Mouse (Mus musculus) limb, embryonic 11.5 days (tissue): Measurements from ENCODE around the gene Foxp2. TPM values are rescaled to one million over a fixed set of nuclear protein-coding genes. Genes with fewer than 3 reads are reported as not detected.

ENCODE experiments used
- ATAC-seq: fragments of 200-750 bp; cut with Nextera tagmentation; 2 replicates; pipeline ENCODE4 v1.8.0; 2017; ENCODE audit warnings: low read depth; ENCODE audit not compliant: insufficient number of reproducible peaks, low FRiP score, low TSS enrichment
- DNase-seq: peaks from one replicate; pipeline ENCODE4 v3.0.0-alpha.2; 2015; ENCODE audit warnings: low spot score
- H3K27ac ChIP-seq: fragments of 300-500 bp; sonication (generic); replicated peaks from 2 replicates; pipeline ENCODE4 v1.5.1; 2014; ENCODE audit warnings: low read depth, mild to moderate bottlenecking, low read length
- H3K27me3 ChIP-seq: fragments of 300-500 bp; sonication (generic); 2 replicates; pipeline ENCODE4 v1.6.1; 2014; ENCODE audit warnings: mild to moderate bottlenecking, low read length, mixed read lengths; ENCODE audit not compliant: control insufficient read depth, insufficient read depth
- H3K36me3 ChIP-seq: fragments of 300-500 bp; sonication (generic); 2 replicates; pipeline ENCODE4 v1.6.1; 2014; ENCODE audit warnings: mild to moderate bottlenecking, low read length, moderate library complexity, mixed read lengths; ENCODE audit not compliant: control insufficient read depth, insufficient read depth
- H3K4me1 ChIP-seq: fragments of 300-500 bp; sonication (generic); 2 replicates; pipeline ENCODE4 v1.6.1; 2014; ENCODE audit warnings: low read length, mixed read lengths; ENCODE audit not compliant: control insufficient read depth, insufficient read depth
- H3K4me2 ChIP-seq: fragments of 300-500 bp; sonication (generic); 2 replicates; pipeline ENCODE4 v1.6.1; 2014; ENCODE audit warnings: low read depth, mild to moderate bottlenecking, moderate library complexity; ENCODE audit not compliant: severe bottlenecking
- H3K4me3 ChIP-seq: fragments of 300-500 bp; sonication (generic); 2 replicates; pipeline ENCODE4 v1.5.1; 2014; ENCODE audit warnings: low read depth, low read length
- H3K9ac ChIP-seq: fragments of 300-500 bp; sonication (generic); 2 replicates; pipeline ENCODE4 v1.6.1; 2014; ENCODE audit warnings: mild to moderate bottlenecking, low read length
- H3K9me3 ChIP-seq: fragments of 300-500 bp; sonication (generic); 2 replicates; pipeline ENCODE4 v1.6.1; 2016; ENCODE audit warnings: low read length; ENCODE audit not compliant: control insufficient read depth
- WGBS: fragments of 180-500 bp; shearing (Covaris S2); extraction: QIAGEN DNeasy Blood & Tissue Kit; methylation state at CpG from one replicate; pipeline ENCODE4 v1.1.7; 2014; 5-methylcytosine and 5-hydroxymethylcytosine counted together
- polyA plus RNA-seq: library from polyadenylated mRNA; unstranded; fragments of >200 nt; fragmentation: Nextera tagmentation; extraction: Ambion mirVana; gene quantifications from 2 replicates; pipeline ENCODE4 v1.2.1, GENCODE M21; 2014

Gene Foxp2
- polyA plus RNA-seq, 1 experiment from 2014 or later: 24.2 TPM

DNA sequence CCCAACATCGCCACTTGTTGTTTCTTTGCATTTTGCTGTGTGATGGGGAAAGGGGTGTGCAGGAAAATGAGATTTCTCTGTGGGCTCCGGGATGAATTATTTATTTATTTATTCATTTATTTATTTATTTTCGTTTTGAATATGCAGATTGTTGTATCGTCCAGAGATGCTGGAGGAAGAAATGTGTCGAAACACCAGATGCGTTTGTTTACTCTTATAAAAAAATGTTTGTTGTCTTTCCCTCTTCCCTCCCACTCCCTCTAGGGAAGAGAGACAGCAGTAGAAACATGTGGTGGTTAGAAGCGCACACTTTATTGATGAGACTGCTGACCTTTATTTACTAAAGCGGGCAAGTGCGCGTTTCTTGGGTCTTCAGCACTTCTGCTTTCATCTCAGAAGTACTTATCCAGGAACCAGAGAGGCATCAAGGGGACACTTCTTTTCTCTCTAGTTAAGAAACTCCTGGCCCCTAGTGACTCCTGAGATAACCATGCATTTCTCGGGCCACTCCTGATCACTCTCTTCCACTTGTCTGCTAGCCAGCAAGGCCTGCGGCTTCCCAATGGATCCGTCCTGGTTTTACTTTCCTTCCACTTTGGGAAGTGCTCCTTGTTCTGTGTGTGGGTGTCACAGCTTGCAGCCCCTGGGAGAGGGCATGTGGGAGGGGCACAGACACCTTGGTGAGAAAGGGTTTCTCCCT, 972 bp downstream of the Foxp2 start:
- Histone ChIP-seq H3K27ac (peak overlapping the region; percentile 92; the same call in 1 of the 2 replicates), H3K4me3 (peak overlapping the region; percentile 69), H3K9me3 (no peaks in the 10 kb centered on the region), H3K27me3 (no peaks in the 10 kb centered on the region), H3K36me3 (no peaks in the 10 kb centered on the region), H3K4me1 (peaks cover 8% of the 10 kb centered on the region), H3K4me2 (peak overlapping the region; percentile 89), H3K9ac (peak overlapping the region; percentile 79)
- WGBS: 2% methylated on average over 13 of the region's 13 CpGs
- DNase-seq: peak; percentile 31
- ATAC-seq: no peak

DNA sequence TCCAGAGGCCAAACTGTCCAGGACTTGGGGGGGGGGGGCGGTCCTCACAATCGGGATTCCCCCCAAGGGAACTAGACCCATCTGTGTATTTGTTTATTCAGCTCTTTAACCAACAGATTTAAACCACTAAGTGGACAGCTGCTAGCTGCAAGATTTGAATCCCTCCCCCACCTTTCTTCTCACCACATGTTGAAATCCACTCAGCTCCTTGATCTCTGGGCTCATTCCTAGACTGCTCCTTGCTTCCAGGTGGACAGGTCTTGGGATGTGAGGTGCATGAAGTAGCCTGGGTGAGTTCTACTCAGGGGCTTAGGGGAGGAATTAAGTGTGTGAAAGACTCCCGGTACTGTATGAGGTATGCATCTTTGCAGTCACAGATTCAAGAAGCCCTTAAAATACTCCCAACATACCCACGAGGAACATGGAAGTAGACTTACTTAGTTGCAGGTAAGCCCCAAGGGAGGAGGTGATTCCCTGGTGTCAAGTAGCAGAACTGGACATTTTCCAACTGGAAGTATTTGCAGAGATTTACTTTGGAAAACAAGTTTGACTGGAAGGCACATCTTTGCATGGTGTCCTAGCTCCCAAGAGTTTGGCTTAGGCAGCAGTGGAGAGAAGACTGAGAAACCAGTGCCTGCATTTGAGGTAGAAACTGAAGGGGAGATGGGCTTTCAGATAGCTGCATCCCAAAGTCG, 2.3 kb downstream of the Foxp2 start:
- no peak overlapping the region for H3K27ac ChIP-seq
- DNase-seq (peak; percentile 22), ATAC-seq (no peak)
- H3K27me3 ChIP-seq: no peaks in the 10 kb centered on the region
- H3K4me3 ChIP-seq: peak overlapping the region; percentile 8; the same call in 1 of the 2 replicates
- peaks cover 8% of the 10 kb centered on the region for H3K4me1 ChIP-seq
- H3K9me3 ChIP-seq: no peaks in the 10 kb centered on the region
- peak overlapping the region; percentile 89; the same call in 1 of the 2 replicates for H3K4me2 ChIP-seq
- H3K36me3 ChIP-seq: no peaks in the 10 kb centered on the region
- H3K9ac ChIP-seq: no peak overlapping the region
- WGBS: 37% methylated on average over 5 of the region's 5 CpGs

DNA sequence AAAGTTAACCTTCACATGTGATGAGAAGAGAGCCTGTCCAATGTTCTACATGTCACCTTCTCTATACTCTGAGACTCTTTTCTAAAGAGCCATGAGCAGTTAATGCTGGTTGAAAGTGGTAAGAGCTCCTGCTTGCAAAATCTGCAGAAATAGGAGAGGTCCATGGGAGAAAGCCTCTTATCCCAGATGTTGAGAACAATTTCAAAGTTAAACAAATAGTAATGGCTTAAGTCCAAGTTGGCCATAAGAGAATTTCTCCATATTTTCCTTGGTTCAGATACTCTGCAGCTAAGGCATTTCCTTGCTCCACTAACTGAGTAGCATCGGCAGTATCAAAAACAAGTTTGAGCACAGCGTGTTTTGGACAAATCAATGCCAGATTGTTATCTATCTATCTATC, 13.9 kb downstream of the Foxp2 start:
- ATAC-seq (no peak), DNase-seq (no peak)
- no peak overlapping the region for H3K4me3 ChIP-seq
- no peaks in the 10 kb centered on the region for H3K4me1 ChIP-seq
- WGBS: 94% methylated on average over 2 of the region's 2 CpGs
- no peaks in the 10 kb centered on the region for H3K27me3 ChIP-seq
- H3K36me3 ChIP-seq: no peaks in the 10 kb centered on the region
- H3K9ac ChIP-seq: no peak overlapping the region
- no peaks in the 10 kb centered on the region for H3K9me3 ChIP-seq
- H3K4me2 ChIP-seq: no peak overlapping the region
- no peak overlapping the region for H3K27ac ChIP-seq

DNA sequence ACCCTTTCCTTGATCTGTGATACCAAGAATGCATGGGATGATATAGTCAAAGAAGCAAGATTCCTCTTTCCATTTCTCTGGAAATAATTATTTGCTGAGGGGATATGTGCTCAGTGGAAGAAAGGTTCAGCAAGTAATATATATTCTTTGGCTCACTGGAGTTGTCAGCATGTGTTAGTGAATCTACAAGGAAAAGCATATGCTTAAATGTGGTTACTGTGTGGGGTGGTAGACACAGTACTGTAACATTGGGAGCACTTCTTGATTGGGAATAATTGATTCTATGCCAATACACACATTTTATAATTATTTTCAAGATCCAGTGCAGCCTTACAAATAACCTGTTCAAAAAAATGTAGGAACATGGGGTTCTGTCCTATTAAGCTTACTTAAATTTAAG, 21.6 kb downstream of the Foxp2 start:
- Histone ChIP-seq H3K27me3 (no peaks in the 10 kb centered on the region), H3K9me3 (no peaks in the 10 kb centered on the region), H3K4me1 (no peaks in the 10 kb centered on the region), H3K27ac (no peak overlapping the region), H3K9ac (no peak overlapping the region), H3K36me3 (no peaks in the 10 kb centered on the region), H3K4me3 (no peak overlapping the region), H3K4me2 (no peak overlapping the region)
- ATAC-seq (no peak), DNase-seq (no peak)

DNA sequence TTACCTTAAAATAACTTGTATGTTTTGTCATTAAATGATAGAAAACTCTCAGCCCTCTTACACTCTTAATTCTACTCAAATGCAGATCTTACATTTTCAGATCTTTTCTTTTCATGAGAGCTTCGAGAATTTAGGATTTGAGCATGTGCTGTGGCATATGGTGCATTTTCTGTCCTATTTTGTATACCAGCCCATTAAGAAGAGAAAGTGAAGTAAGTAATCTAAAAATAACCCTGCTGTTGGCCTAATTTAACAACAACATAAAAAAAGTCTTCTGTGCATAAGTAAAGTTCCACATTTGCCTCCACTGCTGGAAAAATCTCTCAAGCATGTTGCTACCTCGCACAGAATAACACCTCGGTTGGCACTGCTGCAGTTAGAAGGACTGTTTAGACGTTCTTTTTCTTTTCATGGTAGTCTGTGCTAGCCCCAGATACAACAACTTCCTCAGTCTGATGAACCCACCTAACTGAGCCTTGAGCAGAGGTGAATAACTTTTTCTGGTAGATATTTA, 23.9 kb downstream of the Foxp2 start:
- no peak overlapping the region for H3K4me2 ChIP-seq
- no peak overlapping the region for H3K4me3 ChIP-seq
- no peaks in the 10 kb centered on the region for H3K9me3 ChIP-seq
- H3K27me3 ChIP-seq: no peaks in the 10 kb centered on the region
- no peaks in the 10 kb centered on the region for H3K36me3 ChIP-seq
- no peak for ATAC-seq
- 85% methylated on average over 4 of the region's 4 CpGs for WGBS
- no peak overlapping the region for H3K9ac ChIP-seq
- DNase-seq: no peak
- no peak overlapping the region for H3K27ac ChIP-seq
- H3K4me1 ChIP-seq: no peaks in the 10 kb centered on the region

DNA sequence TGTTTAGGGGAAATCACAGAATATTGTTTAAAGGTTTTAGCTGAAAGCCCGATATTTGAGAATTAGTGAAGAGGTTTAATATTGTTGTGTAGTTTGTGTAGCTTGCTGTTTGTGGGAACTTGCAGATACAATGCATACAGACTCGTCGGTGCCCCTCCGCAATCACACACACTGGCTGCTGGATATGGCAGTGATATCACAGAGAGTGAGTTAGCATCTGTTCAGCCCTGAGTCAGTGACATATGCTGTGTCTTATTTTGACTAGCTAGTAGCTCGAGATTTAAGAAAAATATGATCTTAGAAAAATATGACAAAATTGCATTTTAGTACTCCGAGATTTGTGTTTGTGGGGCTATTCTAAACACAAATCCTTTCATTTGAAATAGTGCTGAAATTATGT, 49.9 kb downstream of the Foxp2 start:
- H3K4me1 ChIP-seq: no peaks in the 10 kb centered on the region
- no peak overlapping the region for H3K9ac ChIP-seq
- no peak for DNase-seq
- H3K9me3 ChIP-seq: no peaks in the 10 kb centered on the region
- ATAC-seq: no peak
- H3K27me3 ChIP-seq: no peaks in the 10 kb centered on the region
- WGBS: 89% methylated on average over 6 of the region's 6 CpGs
- no peak overlapping the region for H3K4me2 ChIP-seq
- no peak overlapping the region for H3K4me3 ChIP-seq
- H3K36me3 ChIP-seq: no peaks in the 10 kb centered on the region
- H3K27ac ChIP-seq: no peak overlapping the region

DNA sequence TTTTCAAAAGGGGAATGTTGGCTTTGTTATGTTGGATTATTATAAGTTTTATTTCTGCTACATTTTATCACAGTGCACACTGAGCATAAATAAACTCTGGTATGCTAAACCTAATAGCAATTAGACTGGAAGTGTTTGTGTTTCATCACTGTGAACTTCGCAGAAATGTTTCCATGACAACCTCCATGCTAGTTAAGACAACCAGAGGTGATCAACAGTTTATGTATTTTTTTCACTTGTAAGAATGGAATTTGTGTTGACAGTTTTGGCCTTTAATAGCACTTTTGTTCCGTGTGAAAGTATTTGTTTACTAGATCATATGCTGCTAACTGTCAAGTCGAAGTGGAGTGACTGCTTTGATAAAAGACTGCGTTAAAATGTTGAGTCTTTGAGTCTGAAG, 51.6 kb downstream of the Foxp2 start:
- no peak overlapping the region for H3K9ac ChIP-seq
- H3K4me1 ChIP-seq: no peaks in the 10 kb centered on the region
- H3K27me3 ChIP-seq: no peaks in the 10 kb centered on the region
- H3K36me3 ChIP-seq: no peaks in the 10 kb centered on the region
- H3K9me3 ChIP-seq: no peaks in the 10 kb centered on the region
- ATAC-seq (no peak), DNase-seq (no peak)
- H3K4me2 ChIP-seq: no peak overlapping the region
- no peak overlapping the region for H3K4me3 ChIP-seq
- WGBS: 67% methylated on average over 4 of the region's 4 CpGs
- H3K27ac ChIP-seq: no peak overlapping the region

DNA sequence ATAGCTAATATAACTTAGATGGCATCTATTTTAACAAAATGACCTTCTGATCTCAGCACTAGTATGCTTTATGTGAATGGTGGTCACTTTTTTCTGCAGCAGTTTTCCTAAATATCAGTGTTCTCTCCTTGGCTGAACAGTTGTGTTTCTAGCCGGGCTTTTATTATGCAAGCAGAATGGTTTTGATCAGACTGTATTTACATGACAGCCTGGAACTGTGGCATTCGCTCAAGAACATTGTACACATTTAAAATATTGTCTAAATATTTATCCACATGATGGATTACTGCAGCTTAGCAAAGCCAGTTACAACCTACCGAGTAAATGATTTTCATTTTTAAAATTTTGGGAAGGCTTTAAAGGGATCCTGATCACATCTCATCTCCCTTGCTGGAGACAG, 75.9 kb downstream of the Foxp2 start:
- no peak overlapping the region for H3K27ac ChIP-seq
- H3K36me3 ChIP-seq: no peaks in the 10 kb centered on the region
- H3K27me3 ChIP-seq: no peaks in the 10 kb centered on the region
- no peak overlapping the region for H3K9ac ChIP-seq
- DNase-seq (no peak), ATAC-seq (no peak)
- H3K4me1 ChIP-seq: no peaks in the 10 kb centered on the region
- 74% methylated on average over 3 of the region's 3 CpGs for WGBS
- no peak overlapping the region for H3K4me2 ChIP-seq
- no peaks in the 10 kb centered on the region for H3K9me3 ChIP-seq
- no peak overlapping the region for H3K4me3 ChIP-seq
